Mouse (Mus musculus) erythroblast, adult 5-6 weeks (primary cell): ENCODE measurements around the gene Ecm1. TPM values are rescaled to one million over a fixed set of nuclear protein-coding genes. Genes with fewer than 3 reads are reported as not detected.

Source experiments
- ATAC-seq: replicated peaks from 2 replicates; pipeline ENCODE4 v1.8.0; 2016; ENCODE audit warnings: moderate number of reproducible peaks, mild to moderate bottlenecking, moderate TSS enrichment, inconsistent platforms; ENCODE audit not compliant: poor library complexity, low FRiP score, severe bottlenecking
- total RNA-seq, 2 experiments: library from RNA; stranded (forward) in 1 of 2; stranded (reverse) in 1 of 2; fragments of 150-400 nt in 1 of 2; fragments of 200-764, 138-1000 nt in 1 of 2; gene quantifications; 2 replicates each; pipeline versions ENCODE4 v1.2.3 to v1.2.4; 2015 to 2017; ENCODE audit warnings: low replicate concordance in 2 of 2

The Ecm1 gene
- total RNA-seq (2015; ENCODE audit: low replicate concordance) (not detected in 2 replicates), total RNA-seq (2017; ENCODE audit: low replicate concordance) (0.42 and 1.1 TPM in 2 replicates)

GRCm38 (mm10) chr3:95739353-95740104, at the start of gene Ecm1:
TSS of gene Ecm1 (minus strand) at chr3:95739569.
- no peak for ATAC-seq

GRCm38 (mm10) chr3:95785501-95785900, 46.1 kb upstream of the Ecm1 start:
- ATAC-seq, result no peak

GRCm38 (mm10) chr3:95771985-95772384, 32.6 kb upstream of the Ecm1 start:
- peak; percentile 75; the same call in 1 of the 2 replicates for ATAC-seq

- 0 out of 2 replicates have a peak, but pooled peaks have one; percentile 49 for ATAC-seq
These were observed 26.2 kb upstream of the Ecm1 start for GRCm38 (mm10) chr3:95765534-95765933.

- ATAC-seq, result no peak
These were observed 24.4 kb upstream of the Ecm1 start for GRCm38 (mm10) chr3:95763811-95764210.

GRCm38 (mm10) chr3:95762961-95763360, 23.6 kb upstream of the Ecm1 start:
- no peak for ATAC-seq

- no peak for ATAC-seq
These were observed 22.4 kb upstream of the Ecm1 start for GRCm38 (mm10) chr3:95761771-95762170.

- no peak for ATAC-seq
These were observed 21.3 kb upstream of the Ecm1 start for GRCm38 (mm10) chr3:95760656-95761055.

GRCm38 (mm10) chr3:95760106-95760505, 20.7 kb upstream of the Ecm1 start, which contains the start of gene Tars2:
TSS of gene Tars2 (minus strand) at chr3:95760206.
- ATAC-seq, result no peak

GRCm38 (mm10) chr3:95758467-95759218, 19.3 kb upstream of the Ecm1 start:
- no peak for ATAC-seq

- no peak for ATAC-seq
These were observed 17.4 kb upstream of the Ecm1 start for GRCm38 (mm10) chr3:95756808-95757207.

GRCm38 (mm10) chr3:95754345-95755206, 15.2 kb upstream of the Ecm1 start:
- ATAC-seq, result peak; percentile 98

GRCm38 (mm10) chr3:95752935-95753334, 13.6 kb upstream of the Ecm1 start:
- ATAC-seq, result no peak

GRCm38 (mm10) chr3:95740406-95740805, 1.0 kb upstream of the Ecm1 start:
- no peak for ATAC-seq

- ATAC-seq, result no peak
These were observed 4.2 kb downstream of the Ecm1 start for GRCm38 (mm10) chr3:95735071-95735670.

- no peak for ATAC-seq
These were observed 5.2 kb downstream of the Ecm1 start for GRCm38 (mm10) chr3:95734092-95734702.

- peak; percentile 60 for ATAC-seq
These were observed 6.4 kb downstream of the Ecm1 start for GRCm38 (mm10) chr3:95732744-95733521.

- no peak for ATAC-seq
These were observed 7.1 kb downstream of the Ecm1 start for GRCm38 (mm10) chr3:95732297-95732696.
